Mouse (Mus musculus) CH12.LX (cell line): Measurements from ENCODE around the gene Zbtb37.

Source experiments
- CHD1 ChIP-seq: IDR thresholded peaks from 2 replicates; pipeline ENCODE4 v1.6.1; 2012; ENCODE audit warnings: low read depth, low read length, improper control_type of control experiment, inconsistent platforms
- CTCF ChIP-seq, 2 experiments: IDR thresholded peaks in 1 of 2; conservative IDR thresholded peaks in 1 of 2; 2 replicates each; pipeline ENCODE4 v1.5.1; 2011 to 2012; ENCODE audit warnings: low read depth in 2 of 2, low read length in 2 of 2, improper control_type of control experiment in 1 of 2, inconsistent platforms in 1 of 2, mild to moderate bottlenecking in 1 of 2, moderate library complexity in 1 of 2
- EP300 ChIP-seq: IDR thresholded peaks from 2 replicates; pipeline ENCODE4 v1.6.1; 2011; ENCODE audit warnings: low read length, improper control_type of control experiment
- MAFK ChIP-seq: IDR thresholded peaks from 2 replicates; pipeline ENCODE4 v1.6.1; 2011; ENCODE audit warnings: low read length, improper control_type of control experiment; ENCODE audit not compliant: insufficient replicate concordance
- MEF2A ChIP-seq: IDR thresholded peaks from 2 replicates; pipeline ENCODE4 v1.6.1; 2014; ENCODE audit warnings: low read depth, mild to moderate bottlenecking, inconsistent platforms, low read length, improper control_type of control experiment, borderline replicate concordance
- POLR2A ChIP-seq: IDR thresholded peaks from 2 replicates; pipeline ENCODE4 v1.6.1; 2011; ENCODE audit warnings: low read depth, mild to moderate bottlenecking, improper control_type of control experiment, low read length
- SMC3 ChIP-seq: IDR thresholded peaks from 2 replicates; pipeline ENCODE4 v1.6.1; 2011; ENCODE audit warnings: low read depth, low read length, improper control_type of control experiment
- TCF12 ChIP-seq: IDR thresholded peaks from 2 replicates; pipeline ENCODE4 v1.6.1; 2014; ENCODE audit warnings: low read depth, mild to moderate bottlenecking, inconsistent platforms, low read length, improper control_type of control experiment
- USF1 ChIP-seq: IDR thresholded peaks from 2 replicates; pipeline ENCODE4 v1.6.1; 2014; ENCODE audit warnings: low read depth, mild to moderate bottlenecking, inconsistent platforms, low read length, improper control_type of control experiment
- ZC3H11A ChIP-seq: IDR thresholded peaks from 2 replicates; pipeline ENCODE4 v1.6.1; 2012; ENCODE audit warnings: low read depth, mild to moderate bottlenecking, inconsistent platforms, low read length, improper control_type of control experiment
- ZNF384 ChIP-seq: IDR thresholded peaks from 2 replicates; pipeline ENCODE4 v1.6.1; 2012; ENCODE audit warnings: low read depth, low read length, improper control_type of control experiment, inconsistent platforms

- TF ChIP-seq EP300: no peak
- no peak for TF ChIP-seq CTCF (conservative IDR thresholded peaks at IDR 0.05 in 1 of 2, IDR thresholded peaks at IDR 0.05 in 1 of 2; ENCODE audit: low read depth in 2 of 2, low read length in 2 of 2)
- TF ChIP-seq MAFK: no peak
- TF ChIP-seq ZNF384: no peak
- TF ChIP-seq POLR2A: no peak
- no peak for TF ChIP-seq CHD1
- no peak for TF ChIP-seq ZC3H11A
- no peak for TF ChIP-seq TCF12
- TF ChIP-seq USF1: no peak
- no peak for TF ChIP-seq MEF2A
- TF ChIP-seq SMC3: no peak
Observed at GRCm38 (mm10) chr1:161077243-161077642, 42.6 kb upstream of the Zbtb37 start.
